Mouse (Mus musculus): ENCODE measurements around the gene Palb2. TPM values are rescaled to one million over a fixed set of nuclear protein-coding genes. Genes with fewer than 3 reads are reported as not detected.

Gene Palb2
- total RNA-seq (2021) = 1 to 10 TPM; 1.9 to 3.4 TPM

DNA sequence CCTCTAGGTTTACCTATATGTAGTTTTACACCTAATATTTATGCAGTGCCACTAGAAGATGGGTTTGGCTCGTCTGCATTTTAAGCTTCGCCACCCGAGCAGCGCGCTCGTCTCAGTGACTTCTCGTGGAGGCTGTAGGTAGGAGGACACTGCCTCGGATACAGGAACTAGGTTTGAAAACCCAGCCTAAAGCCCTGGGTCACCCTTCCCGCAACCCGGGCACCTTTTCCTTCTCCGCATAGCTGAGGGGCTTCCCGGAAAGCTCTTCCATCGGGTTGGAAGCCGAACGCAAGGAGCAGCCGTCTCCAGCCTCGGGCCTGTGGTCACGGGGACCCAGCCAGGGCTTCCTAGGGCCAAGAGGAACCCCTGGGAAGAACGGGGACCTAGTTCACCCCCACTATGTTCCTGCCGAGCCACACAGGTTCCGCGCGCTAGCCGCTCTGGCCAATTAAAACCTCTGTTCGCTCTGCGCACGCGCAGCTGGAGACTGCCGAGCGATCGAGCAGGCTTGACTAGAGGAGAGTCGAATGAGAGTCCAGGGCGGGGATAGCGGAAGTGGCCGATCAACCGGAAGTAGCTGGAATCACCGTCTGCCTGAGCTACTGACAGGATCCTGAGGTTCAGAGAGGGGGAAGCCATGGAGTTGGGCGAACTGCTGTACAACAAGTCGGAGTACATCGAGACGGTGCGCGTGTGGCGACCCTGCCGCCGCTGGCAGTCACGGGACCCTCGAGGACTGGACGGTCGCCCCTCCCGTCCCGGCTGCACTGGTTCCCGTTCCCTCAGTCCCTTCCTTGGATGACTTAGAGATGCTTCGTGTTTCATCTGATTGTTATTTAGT, at the start of gene Palb2, which contains the start of gene Dctn5:
Gene Palb2 (minus strand): TSS at position 489 of the 841 bp plus-strand sequence.
Gene Dctn5 (plus strand): TSS at position 545 of the 841 bp plus-strand sequence.
- peak; percentile 97 to 98 for DNase-seq (ENCODE audit: extremely low spot score in 1 of 2, low spot score in 2 of 2)
- intact Hi-C loops (cut with DNase I) = loop anchor here (2.0 kb wide), 1 partner anchor 30 kb away; no protein-coding TSS in a partner anchor

DNA sequence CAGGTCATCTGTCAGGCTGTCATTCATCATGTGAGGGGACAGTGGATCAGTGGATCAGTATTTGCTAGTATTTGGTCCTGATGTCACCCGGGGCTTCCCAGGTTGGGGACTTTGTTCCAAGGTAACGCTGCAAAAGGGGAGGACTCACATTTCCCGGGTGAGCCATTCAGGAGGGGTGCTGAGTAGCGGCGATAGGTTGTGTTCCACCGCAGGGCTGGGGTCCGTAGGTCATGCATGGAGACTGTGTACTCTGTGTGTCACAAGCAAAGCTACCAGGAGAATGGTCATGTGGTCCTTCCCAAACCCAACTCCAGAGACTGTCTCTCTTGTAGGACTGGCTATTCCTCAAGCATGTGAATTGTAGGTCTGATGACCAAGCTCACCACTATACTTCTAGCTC, 47.9 kb upstream of the Palb2 start:
- DNase-seq (ENCODE audit: extremely low spot score in 1 of 2, low spot score in 2 of 2) = no peak

DNA sequence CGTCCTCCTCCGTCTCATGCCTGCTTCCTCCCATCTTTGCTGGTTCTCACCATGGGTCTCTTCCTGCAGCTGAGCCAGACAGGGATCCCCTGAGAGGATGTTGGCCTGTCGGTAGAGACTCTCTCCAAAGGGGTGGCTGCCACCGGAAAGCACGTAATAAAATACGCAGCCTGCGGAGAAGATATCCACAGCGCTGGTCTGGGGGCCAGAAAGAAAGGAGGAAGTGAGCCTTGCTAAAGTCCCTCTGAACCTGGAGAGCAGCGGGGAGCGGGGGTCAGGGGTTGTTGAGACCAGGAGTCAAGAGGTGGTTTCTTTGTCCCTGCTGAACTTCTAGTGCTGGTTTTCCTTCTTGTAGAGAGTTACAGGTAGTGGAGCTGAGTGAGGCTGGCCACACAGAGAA, 38.8 kb upstream of the Palb2 start:
- intact Hi-C loops (cut with DNase I) = no loop called here
- no peak for DNase-seq (ENCODE audit: extremely low spot score in 1 of 2, low spot score in 2 of 2)

More for the DNA sequence above, 47.9 kb upstream of the Palb2 start:
- intact Hi-C loops (cut with DNase I) = no loop called here

DNA sequence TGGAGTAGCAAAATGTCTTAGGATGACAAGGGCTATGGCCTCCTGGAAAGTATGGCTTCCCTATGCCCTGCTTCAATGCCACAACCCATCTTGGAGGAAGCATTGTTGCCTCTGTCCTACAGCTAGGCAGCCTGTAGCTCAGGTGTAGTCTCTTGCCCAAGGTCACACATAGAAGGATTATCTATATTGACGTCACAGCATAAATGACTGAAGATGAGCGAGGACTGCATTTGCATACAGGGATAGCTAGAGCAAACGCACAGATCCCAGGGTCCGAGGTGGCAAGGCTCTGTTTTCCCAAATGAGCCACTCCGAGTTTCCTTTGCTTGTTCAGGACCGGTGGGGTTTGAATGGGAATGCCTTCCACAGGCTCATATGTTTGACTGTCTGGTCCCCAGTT, 37.9 kb upstream of the Palb2 start:
- intact Hi-C loops (cut with DNase I) = no loop called here
- DNase-seq (ENCODE audit: extremely low spot score in 1 of 2, low spot score in 2 of 2) = no peak

DNA sequence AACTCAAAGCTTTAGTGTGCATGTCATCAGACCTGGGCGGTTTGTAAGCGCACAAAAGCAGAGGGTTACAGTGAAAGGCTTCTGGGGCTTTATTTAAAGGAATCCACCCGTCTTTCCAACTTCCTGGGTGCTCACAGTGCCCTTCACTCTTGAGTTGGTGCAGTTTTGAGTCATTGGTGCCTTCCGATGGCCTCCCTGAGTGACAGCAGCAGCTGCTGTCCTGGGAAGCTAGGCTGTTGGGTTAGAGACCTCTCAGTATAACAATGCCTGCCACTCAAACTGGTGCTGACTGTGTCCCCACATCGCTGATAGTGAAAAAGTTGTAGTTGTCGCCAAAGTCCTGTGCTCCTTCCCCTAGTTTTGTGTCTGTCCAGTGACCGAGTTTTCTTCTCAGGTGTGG, 34.4 kb upstream of the Palb2 start:
- intact Hi-C loops (cut with DNase I) = no loop called here
- no peak for DNase-seq (ENCODE audit: extremely low spot score in 1 of 2, low spot score in 2 of 2)

DNA sequence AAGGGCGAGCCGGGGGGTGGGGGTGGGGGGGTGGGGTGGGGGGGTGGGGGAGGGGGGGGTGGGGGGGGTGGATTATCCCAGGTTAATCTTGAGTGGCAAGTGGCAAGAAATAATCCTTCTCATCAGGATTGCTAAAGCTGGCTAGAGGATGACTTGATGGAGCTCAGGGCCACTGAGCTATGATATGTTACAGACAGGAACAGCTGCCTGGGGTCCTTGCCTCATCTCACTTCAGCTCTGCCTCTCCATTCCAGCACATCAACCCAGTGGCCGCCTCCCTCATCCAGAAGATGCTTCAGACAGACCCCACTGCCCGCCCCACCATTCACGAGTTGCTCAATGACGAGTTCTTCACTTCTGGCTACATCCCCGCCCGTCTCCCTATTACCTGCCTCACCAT, 31.0 kb upstream of the Palb2 start:
- intact Hi-C loops (cut with DNase I) = no loop called here
- DNase-seq (ENCODE audit: extremely low spot score in 1 of 2, low spot score in 2 of 2) = no peak

DNA sequence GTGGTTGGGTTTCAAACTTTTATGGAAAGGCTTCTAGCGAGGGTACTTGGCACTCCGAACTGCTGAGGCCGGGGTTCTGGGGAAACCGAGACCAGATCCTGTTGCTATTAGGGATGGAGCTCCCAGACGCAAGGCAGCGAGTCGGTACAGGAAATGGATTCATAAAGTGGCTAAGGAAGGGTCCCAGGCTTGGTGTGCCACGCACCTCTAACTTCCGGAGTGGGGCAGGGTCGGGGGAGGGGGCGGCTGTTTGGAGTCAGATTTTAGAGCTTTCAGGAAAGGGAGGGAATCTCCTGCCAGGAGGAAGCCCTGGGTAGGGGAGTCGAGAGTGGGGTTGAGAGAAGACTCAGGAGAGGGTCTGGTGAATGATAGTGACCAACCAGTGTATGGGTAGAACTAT, 27.3 kb upstream of the Palb2 start:
- intact Hi-C loops (cut with DNase I) = no loop called here

DNA sequence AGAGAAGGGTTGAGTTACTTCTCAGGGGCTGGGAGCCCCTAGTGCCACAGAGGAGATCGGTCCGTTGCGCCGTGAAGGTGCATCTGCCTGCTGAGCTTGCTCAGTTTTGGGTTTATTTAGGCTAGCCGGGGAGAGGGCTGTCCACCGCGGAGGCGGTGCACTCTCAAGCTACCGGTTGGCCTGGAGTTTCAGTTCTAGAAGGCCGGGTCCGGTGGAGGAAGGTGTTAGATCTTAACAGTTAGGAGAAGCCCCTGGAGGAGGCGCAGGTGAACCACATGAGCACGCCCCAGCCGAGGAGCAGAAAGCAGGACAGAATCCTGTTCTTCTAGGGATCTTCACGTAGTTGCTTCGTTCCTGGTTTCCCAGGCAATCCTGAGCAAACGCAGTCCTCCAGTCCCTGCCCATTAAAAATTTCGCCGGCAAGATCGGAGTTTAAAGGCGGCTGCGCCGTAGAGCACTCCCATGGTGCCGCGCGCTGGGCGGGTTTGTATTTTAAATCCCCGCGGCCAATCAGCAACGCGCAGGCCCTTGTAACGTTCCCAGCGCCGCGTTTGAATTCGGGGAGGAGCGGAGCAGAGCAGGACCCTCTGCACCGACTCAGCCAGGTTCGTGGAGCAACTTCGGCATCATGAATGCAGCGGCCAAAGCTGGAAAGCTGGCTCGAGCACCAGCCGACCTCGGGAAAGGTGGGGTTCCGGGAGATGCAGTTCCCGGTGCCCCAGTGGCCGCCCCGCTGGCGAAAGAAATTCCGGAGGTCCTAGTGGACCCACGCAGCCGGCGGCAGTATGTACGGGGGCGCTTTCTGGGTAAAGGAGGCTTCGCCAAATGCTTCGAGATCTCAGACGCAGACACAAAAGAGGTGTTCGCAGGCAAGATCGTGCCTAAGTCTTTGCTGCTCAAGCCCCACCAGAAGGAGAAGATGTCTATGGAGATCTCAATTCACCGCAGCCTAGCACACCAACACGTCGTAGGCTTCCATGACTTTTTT, 26.4 kb upstream of the Palb2 start, which contains the start of gene Plk1:
Gene Plk1 (plus strand): TSS at position 525 of the 988 bp plus-strand sequence.
- intact Hi-C loops (cut with DNase I) = no loop called here
- DNase-seq (ENCODE audit: extremely low spot score in 1 of 2, low spot score in 2 of 2) = peak; percentile 77 to 88

More for the DNA sequence above, 27.3 kb upstream of the Palb2 start:
- DNase-seq (ENCODE audit: extremely low spot score in 1 of 2, low spot score in 2 of 2) = no peak

DNA sequence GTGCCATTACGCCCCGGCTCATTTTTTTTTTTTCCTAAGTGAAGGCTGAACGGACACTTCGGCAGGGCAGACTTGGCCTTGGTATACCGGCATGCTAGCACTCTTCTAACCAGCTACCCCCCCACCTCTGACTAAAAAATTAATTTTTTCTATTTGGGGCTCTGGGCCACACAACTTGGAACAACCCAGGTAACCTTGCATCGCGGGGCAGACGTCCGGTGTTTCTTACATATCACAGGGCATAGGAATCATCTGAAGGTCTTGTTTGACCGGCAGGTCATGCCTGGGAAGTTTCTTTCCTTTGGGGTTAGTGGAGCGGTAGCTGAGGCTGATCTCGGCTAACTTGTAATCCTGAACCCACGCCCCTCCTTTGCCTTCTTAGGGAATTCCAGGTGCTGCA, 25.7 kb upstream of the Palb2 start:
- intact Hi-C loops (cut with DNase I) = no loop called here

DNA sequence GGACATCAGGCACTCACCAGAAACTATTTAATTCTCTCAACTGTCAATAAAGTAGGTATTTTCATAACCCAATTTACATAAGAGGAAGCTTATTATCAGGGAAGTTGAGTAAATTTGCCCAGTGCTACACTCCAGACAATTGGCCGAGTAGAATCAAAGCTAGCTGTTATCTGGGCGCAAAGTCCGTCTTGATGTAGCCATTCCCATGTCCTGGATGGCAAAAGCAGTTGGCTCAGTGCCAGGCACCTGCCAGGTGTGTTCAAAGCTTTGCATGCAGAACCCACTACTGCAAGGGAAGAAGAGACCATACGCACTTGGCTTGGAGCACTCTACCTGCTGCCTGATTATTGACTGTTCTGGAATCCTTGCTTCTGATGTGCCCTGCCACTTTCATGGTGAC, 19.7 kb upstream of the Palb2 start:
- intact Hi-C loops (cut with DNase I) = no loop called here
- DNase-seq (ENCODE audit: extremely low spot score in 1 of 2, low spot score in 2 of 2) = peak in 1 of 2 experiments; percentile 40

More for the DNA sequence above, 25.7 kb upstream of the Palb2 start:
- DNase-seq (ENCODE audit: extremely low spot score in 1 of 2, low spot score in 2 of 2) = no peak

DNA sequence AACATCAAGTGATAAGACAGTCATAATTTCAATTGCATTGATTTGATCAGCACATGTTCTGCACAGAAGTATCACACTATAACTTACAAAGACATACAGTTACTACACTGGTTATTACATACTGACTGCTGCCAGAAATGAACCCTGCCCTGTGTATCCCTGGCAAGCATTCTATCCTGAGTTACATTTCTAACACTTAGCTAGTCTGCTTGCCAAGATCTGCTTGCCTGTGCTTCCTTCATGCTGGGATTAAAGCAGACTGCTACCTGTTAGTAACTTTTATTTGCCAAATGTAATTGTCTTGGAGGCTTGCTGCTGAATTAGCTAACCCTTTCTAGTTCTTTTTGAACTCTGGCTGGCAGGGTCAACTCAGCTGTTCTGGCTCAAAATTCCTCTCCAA, 8.2 kb upstream of the Palb2 start:
- intact Hi-C loops (cut with DNase I) = no loop called here
- no peak for DNase-seq (ENCODE audit: extremely low spot score in 1 of 2, low spot score in 2 of 2)

DNA sequence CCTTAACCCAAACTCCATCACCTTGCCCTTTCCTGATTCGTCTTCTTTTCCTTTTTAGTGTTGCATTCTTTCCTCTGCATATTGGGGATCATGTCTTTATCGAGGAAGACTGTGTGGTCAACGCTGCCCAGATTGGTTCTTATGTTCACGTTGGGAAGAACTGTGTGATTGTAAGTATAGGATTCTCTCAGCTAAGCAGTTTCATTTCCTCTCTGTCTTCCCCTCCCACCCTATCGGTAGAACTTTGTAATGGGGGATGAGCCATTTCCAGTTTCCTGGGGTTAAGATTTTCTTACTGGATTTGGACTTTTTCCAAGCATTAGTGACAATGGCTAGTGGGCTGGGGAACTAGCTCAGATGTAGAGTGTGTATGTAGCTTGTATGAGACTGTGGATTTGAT, 5.4 kb upstream of the Palb2 start:
- intact Hi-C loops (cut with DNase I) = loop anchor here (5.0 kb wide), 1 partner anchor 46 kb away; no protein-coding TSS in a partner anchor
- DNase-seq (ENCODE audit: extremely low spot score in 1 of 2, low spot score in 2 of 2) = no peak

DNA sequence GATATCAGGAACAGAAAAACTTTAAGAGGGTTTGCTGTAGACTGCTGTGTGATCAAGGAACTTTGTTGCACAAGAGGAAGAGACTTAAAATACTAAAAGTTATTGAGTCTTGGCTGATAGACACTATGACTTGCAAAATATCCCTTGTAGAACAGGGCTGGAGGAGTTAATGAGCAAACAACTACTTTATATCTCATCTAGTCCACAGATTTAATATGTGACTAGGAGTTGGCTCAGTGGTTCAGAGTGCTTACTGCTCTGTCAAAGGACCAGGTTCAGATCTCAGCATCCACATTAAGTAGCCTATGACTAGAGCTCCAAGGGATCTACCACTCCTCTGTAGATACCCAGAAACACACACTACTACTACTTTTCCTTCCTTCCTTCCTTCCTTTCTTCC, 4.3 kb upstream of the Palb2 start:
- no peak for DNase-seq (ENCODE audit: extremely low spot score in 1 of 2, low spot score in 2 of 2)
- intact Hi-C loops (cut with DNase I) = loop anchor here (5.0 kb wide), 1 partner anchor 45 kb away; no protein-coding TSS in a partner anchor

DNA sequence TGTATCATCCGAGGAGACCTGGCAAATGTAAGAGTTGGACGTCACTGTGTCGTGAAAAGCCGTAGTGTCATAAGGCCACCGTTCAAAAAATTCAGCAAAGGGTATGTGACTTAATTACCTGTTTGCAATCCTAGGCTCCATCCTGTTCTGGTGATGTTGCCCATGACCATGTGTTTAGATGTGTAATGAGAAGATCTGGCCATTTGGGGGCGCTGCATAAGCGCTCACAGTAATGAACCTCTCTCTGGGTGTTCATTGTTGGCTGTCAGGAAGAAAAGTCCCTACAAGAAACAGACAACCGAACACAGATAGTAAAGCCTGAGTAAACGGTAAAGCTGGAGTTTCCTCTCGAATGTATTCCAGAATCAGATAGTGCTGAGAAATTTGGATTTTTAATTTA, 2.3 kb upstream of the Palb2 start:
- DNase-seq (ENCODE audit: extremely low spot score in 1 of 2, low spot score in 2 of 2) = no peak
- intact Hi-C loops (cut with DNase I) = loop anchor here (5.0 kb wide), 1 partner anchor 43 kb away; no protein-coding TSS in a partner anchor

DNA sequence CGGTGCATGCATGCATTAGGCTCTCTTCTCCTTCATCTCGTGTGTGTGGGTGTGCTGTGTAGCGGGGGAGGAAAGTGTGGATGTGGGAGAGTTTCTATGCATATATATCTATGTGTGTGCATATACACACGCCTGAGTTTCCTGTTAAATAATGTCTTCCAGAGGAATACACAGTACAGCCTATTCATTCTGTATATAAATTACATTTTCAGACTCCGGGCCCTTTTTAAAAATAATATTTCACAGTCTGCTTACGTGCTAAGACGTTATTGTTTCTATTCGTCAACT, 497 bp upstream of the Palb2 start:
- intact Hi-C loops (cut with DNase I) = loop anchor here (2.0 kb wide), 1 partner anchor 30 kb away; no protein-coding TSS in a partner anchor
- no peak for DNase-seq (ENCODE audit: extremely low spot score in 1 of 2, low spot score in 2 of 2)

DNA sequence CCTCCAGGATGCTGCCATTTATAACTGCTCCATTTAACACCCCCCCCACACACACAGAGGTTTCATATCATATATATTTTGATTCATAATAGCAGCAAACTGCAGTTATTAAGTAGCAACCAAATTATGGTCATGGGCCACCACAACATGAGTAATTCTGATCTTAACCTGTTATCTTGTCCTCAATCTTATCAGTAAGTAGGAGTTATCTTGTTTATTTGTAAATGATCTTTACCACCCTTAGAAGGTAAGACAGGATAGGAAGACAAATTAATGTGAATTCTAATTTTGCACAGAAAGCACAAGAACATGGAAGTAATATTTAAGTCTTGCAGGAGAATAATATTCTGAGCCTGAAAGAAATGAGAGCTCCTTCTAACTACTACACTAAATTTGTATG, 951 bp downstream of the Palb2 start:
- no peak for DNase-seq (ENCODE audit: extremely low spot score in 1 of 2, low spot score in 2 of 2)
- intact Hi-C loops (cut with DNase I) = loop anchor here (2.0 kb wide), 1 partner anchor 29 kb away; no protein-coding TSS in a partner anchor

DNA sequence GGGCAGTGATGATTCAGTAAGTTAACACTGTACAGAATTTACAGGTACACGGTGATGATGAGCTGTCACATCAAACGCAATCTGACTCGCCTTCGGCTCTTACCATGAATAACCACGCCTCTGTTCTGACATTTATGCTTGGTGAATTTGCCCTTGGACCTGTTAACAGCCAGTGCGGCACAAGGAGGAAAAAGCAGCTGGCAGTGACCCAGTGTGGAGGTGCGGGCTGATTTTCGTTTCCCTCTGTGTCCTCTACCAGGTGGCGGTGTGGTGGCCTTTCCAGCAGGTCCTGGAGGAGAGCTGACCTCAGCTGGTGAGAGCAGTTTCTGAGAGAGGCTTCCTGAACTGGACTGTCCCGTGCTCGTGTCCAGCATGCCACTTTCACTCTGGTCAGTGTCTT, 5.8 kb downstream of the Palb2 start:
- intact Hi-C loops (cut with DNase I) = no loop called here
- no peak for DNase-seq (ENCODE audit: extremely low spot score in 1 of 2, low spot score in 2 of 2)

DNA sequence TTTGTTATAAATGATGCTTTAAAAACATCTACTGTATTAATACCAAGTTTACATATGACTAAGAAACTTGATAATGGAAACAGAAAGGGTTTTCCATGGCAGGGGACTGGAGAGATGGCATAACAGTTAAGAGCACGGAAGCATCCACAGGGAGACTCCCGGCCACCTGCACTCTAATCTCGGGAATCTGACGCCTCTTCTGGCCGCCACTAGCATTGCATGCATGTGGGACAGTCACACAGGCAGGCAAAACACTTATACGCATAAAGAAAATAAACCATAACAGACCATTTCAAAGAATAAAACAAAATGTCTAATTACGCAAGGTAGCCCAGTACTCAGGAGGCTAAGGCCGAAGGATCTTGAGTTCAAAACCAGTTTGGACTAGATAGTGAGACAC, 7.1 kb downstream of the Palb2 start:
- intact Hi-C loops (cut with DNase I) = no loop called here
- DNase-seq (ENCODE audit: extremely low spot score in 1 of 2, low spot score in 2 of 2) = no peak

DNA sequence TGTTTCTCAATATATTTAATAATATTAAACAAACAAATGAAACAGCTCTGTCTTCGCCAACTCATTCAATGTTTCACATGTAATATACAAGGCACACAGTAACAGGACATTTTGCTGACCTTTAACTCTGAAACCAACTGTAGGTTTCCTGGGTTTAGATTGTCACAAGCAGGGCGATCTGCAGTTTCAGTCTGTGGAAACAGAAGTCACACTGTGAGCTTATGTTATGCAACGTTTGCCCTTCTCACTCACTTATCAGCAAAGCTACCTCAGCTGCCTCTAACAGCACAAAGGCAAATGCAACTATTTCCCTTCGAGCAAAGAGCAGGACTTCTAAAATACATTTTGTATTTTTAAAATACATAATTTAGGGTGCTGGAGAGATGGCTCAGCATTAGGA, 9.3 kb downstream of the Palb2 start:
- intact Hi-C loops (cut with DNase I) = no loop called here
- DNase-seq (ENCODE audit: extremely low spot score in 1 of 2, low spot score in 2 of 2) = no peak
